Mouse (Mus musculus) adipocyte (in vitro differentiated cells): ENCODE results near the gene Them4.
A peak's percentile ranks its signal among the peaks of the same experiment; 100 is the strongest.

ENCODE experiments used
- DNase-seq: peaks from one replicate; pipeline ENCODE4 v3.0.0-alpha.2; 2016; ENCODE audit warnings: low spot score

Gene Them4

GRCm38 (mm10) chr3:94368631-94369030 lies 58.7 kb downstream of the Them4 start:
- no peak for DNase-seq

DNA sequence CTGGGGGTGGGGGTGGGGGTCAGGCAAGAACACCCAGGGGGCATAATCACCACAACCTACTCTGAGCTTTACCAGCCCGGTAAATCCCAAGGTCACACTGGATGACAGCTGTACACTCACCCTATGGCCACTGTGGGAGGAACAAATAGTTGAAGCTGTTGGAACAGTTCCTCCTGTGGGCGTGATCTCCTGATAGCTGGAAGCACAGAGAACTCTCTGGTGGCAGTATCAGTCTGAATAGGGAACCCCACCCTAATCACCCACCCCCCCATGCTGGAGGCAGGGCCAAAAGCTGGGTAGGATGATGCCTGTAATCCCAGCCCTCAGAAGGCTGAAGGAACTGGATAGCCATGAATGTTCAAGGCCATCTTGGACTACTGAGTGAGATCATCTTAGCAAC lies 59.8 kb downstream of the Them4 start:
- DNase-seq: no peak

GRCm38 (mm10) chr3:94371637-94372036 lies 61.7 kb downstream of the Them4 start:
- peak; percentile 99 for DNase-seq

GRCm38 (mm10) chr3:94372038-94372437 lies 62.1 kb downstream of the Them4 start:
- no peak for DNase-seq

- peak; percentile 87 for DNase-seq
Observed at GRCm38 (mm10) chr3:94372641-94373040, 62.8 kb downstream of the Them4 start, which contains the start of gene Rorc. Gene Rorc, plus strand, starts transcription at chr3:94372794.

GRCm38 (mm10) chr3:94373090-94373489 lies 63.2 kb downstream of the Them4 start:
- peak; percentile 39 for DNase-seq

- DNase-seq: peak; percentile 88
Observed at GRCm38 (mm10) chr3:94373597-94374011, 63.7 kb downstream of the Them4 start.

DNA sequence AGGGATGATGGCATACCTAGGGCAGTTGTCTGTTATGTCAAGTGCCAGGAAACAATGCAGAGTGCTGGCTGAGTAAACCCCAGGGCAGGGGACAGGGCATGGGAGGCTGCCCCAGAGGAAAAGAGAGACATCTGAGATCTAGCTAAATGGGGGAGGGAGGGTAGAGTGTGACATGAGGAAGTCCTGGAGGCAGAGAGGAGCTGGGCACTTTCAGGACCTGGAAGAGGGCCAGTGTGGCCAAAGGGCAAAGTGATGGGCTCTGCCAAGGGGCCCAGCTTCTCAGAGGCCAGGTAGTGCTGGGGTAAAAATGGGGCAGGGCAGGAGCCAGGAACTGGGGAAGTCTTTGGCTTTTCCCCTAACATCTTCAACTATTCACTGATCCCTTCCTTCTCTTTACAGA lies 64.7 kb downstream of the Them4 start:
- peak; percentile 60 for DNase-seq

- DNase-seq: peak; percentile 63
Observed at GRCm38 (mm10) chr3:94375146-94375545, 65.3 kb downstream of the Them4 start.

DNA sequence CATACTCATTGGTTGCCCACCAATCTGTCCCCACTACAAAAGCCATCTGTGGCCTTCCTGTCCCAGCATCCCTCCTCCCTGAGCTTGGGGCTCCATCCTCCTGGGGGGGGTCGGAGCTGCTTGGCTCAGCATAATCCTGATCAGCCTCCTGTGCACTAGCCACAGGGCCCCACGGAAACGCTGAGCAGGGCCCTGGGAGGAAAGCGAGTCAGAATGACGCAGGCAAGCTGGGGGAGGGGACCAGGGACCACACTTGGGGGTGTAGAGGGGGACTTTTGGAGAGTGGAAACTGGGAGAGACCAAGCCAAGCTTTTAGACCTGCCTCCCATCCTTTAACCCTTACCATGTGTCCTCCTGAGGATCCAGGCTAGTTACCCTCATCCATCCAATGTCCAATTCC lies 66.0 kb downstream of the Them4 start:
- DNase-seq: no peak

DNA sequence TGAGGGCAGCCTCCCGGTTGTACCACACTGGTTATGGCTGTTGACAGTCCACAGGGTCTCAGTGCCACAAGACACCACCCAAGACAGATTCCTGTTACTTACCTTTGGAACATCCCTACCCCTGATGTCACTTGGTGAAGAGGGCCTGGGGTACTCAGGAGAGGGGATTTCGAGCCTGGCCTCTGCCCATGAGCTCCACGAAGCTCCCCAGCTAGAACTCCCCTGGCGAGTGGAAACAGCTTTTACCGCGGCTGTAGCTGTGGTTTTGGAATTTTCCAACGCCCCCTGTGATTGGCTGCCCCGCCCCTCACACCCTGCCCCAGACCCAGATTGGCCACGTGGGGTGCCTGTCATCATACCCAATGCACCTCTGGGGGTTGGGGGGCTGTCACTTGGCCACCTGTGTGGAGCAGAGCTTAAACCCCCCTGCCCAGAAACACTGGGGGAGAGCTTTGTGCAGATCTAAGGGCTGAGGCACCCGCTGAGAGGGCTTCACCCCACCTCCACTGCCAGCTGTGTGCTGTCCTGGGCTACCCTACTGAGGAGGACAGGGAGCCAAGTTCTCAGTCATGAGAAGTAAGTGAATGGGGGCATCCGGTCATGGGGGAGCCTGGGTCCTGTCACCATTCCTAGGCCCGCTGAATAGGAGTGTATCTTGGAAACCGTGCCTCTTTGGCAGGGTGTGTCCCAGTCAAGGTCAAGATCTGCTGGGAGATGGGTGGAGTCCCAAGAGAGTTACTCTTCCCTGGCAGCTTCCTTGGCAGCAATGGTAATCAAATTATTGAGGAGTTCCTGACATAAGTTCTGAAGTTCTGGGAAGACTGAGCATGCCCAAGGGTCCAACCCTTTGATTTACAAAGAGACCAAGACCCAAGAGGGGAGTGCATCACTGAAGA lies 67.4 kb downstream of the Them4 start:
- no peak for DNase-seq

DNA sequence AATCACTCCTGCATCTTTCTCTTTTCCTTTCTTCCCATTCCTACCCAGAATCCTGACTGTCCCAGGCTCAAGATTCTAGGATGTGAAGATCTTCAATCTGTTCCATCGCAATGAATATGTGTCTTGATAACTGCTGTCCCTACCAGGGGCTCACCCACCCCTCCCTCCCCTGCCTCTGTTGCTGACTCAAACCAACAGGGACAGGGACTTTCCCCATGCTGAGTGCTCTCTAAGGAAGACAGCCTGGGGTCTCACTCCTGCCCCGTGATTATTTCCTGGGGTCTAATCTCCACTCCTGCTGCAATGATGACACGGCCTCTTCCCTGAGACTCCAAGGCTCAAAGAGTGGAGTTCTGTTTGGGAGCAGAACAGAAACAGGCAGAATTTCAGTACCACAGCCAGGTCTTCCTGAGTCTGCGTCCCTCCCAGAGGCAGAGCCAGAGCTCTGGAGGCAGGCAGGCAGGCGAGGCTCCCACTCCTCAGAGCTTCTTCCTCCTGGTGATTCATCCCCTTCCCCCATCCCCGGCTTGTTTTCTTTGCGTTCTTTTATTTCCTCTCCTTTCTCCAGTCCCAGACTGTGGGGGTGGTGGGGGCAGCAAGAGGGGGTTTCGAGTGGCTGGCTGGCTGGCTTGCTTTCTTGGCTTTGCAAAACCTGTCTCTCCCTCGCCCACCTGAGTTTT lies 70.1 kb downstream of the Them4 start:
- no peak for DNase-seq
